21 mouse cellular contexts compared by ENCODE assay signal in genomic region chr10:121150668-121151067, GRCm38 (mm10).
DNase-seq lines count a peak whose midpoint lies in the region; ATAC-seq and TF ChIP-seq lines count a peak whose summit lies in the region.
"Had no signal": no experiment of that assay in that cellular context is flagged by ENCODE, and none has a peak within 500 bp of the region (broad histone marks: within the 10 kb centered on the region; RNA-seq: fewer than 3 reads in every experiment).

No protein-coding gene starts in this region.

- H3K9me3 ChIP-seq in hindbrain, postnatal 0 days (ENCODE audit: low read length): no peaks in the 10 kb centered on the region
- H3K9me3 ChIP-seq in hindbrain, embryonic 10.5 days: no peaks in the 10 kb centered on the region
- H3K9me3 ChIP-seq in embryonic facial prominence, embryonic 15.5 days (replicated peaks): no peaks in the 10 kb centered on the region
- no peaks in the 10 kb centered on the region for H3K9me3 ChIP-seq in limb, embryonic 14.5 days (ENCODE audit: control insufficient read depth, low read length)
- H3K9me3 ChIP-seq: embryonic facial prominence, embryonic 12.5 days; forebrain, embryonic 10.5 days; heart, embryonic 13.5 days; midbrain, embryonic 13.5 days; neural tube, embryonic 12.5 days had no signal

- DNase-seq in hindbrain, postnatal 0 days (ENCODE audit: low spot score): peak; percentile 19
- no peak for DNase-seq in hindbrain, embryonic 10.5 days (ENCODE audit: low spot score)
- peak; percentile 78 for DNase-seq in limb, embryonic 14.5 days (ENCODE audit: low spot score)
- DNase-seq in thymus, adult 2 months: no peak
- no peak for DNase-seq in right cerebral cortex, postnatal 4 days
- DNase-seq: adrenal gland, postnatal 36 days; cerebellum, adult 11-12 months; heart, postnatal 36 days; kidney, adult 9 months; kidney, postnatal 36 days; left cerebral cortex, postnatal 4 days; thymus, postnatal 36 days had no signal

- no peak for TF ChIP-seq POLR2A in limb, embryonic 14.5 days (IDR thresholded peaks at IDR 0.05; ENCODE audit: borderline replicate concordance, extremely low read depth, insufficient read depth, insufficient read length)
- no peak for TF ChIP-seq POLR2A in thymus, adult 2 months (IDR thresholded peaks at IDR 0.05; ENCODE audit: control insufficient read depth, extremely low read depth, insufficient read depth, low read length, poor library complexity)

- no peak overlapping the region for H3K4me2 ChIP-seq in hindbrain, postnatal 0 days (ENCODE audit: low read depth, low read length)
- H3K4me2 ChIP-seq in embryonic facial prominence, embryonic 15.5 days (replicated peaks): no peak overlapping the region
- H3K4me2 ChIP-seq in limb, embryonic 14.5 days (replicated peaks; ENCODE audit: low read depth, low read length, severe bottlenecking): no peak overlapping the region
- H3K4me2 ChIP-seq: embryonic facial prominence, embryonic 12.5 days; heart, embryonic 13.5 days; midbrain, embryonic 13.5 days; neural tube, embryonic 12.5 days had no signal

- H3K9ac ChIP-seq in hindbrain, postnatal 0 days (replicated peaks; ENCODE audit: low read length): no peak overlapping the region
- H3K9ac ChIP-seq in embryonic facial prominence, embryonic 15.5 days: no peak overlapping the region
- no peak overlapping the region for H3K9ac ChIP-seq in limb, embryonic 14.5 days (ENCODE audit: low read depth, low read length, severe bottlenecking)
- H3K9ac ChIP-seq: embryonic facial prominence, embryonic 12.5 days; heart, embryonic 13.5 days; liver, embryonic 14.5 days; midbrain, embryonic 13.5 days; neural tube, embryonic 12.5 days had no signal

- no peak for TF ChIP-seq CTCF in hindbrain, postnatal 0 days (IDR thresholded peaks at IDR 0.05; ENCODE audit: low read depth)
- TF ChIP-seq CTCF in thymus, adult 2 months (IDR thresholded peaks at IDR 0.05; ENCODE audit: borderline replicate concordance, control insufficient read depth, extremely low read depth, insufficient read depth, low read length, poor library complexity): no peak

- H3K27ac ChIP-seq in hindbrain, postnatal 0 days: no peak overlapping the region
- H3K27ac ChIP-seq in hindbrain, embryonic 10.5 days: no peak overlapping the region
- H3K27ac ChIP-seq in embryonic facial prominence, embryonic 15.5 days (replicated peaks): no peak overlapping the region
- peak overlapping the region; percentile 63; the same call in 1 of the 2 replicates for H3K27ac ChIP-seq in limb, embryonic 14.5 days (replicated peaks; ENCODE audit: low read depth, low read length)
- no peak overlapping the region for H3K27ac ChIP-seq in thymus, adult 2 months (ENCODE audit: control insufficient read depth, insufficient read depth, low read length)
- H3K27ac ChIP-seq: embryonic facial prominence, embryonic 12.5 days; forebrain, embryonic 10.5 days; heart, embryonic 13.5 days; liver, embryonic 14.5 days; macrophage; midbrain, embryonic 13.5 days; neural tube, embryonic 12.5 days had no signal

- 56% methylated on average over 9 of the region's 9 CpGs for WGBS in hindbrain, postnatal 0 days
- WGBS in hindbrain, embryonic 10.5 days: 95% methylated on average over 9 of the region's 9 CpGs
- WGBS in embryonic facial prominence, embryonic 15.5 days: 47% methylated on average over 9 of the region's 9 CpGs
- 29% methylated on average over 9 of the region's 9 CpGs for WGBS in limb, embryonic 14.5 days
- 22% methylated on average over 9 of the region's 9 CpGs for WGBS in thymus, adult 2 months

- no peaks in the 10 kb centered on the region for H3K27me3 ChIP-seq in hindbrain, postnatal 0 days (ENCODE audit: insufficient read depth, low read length)
- H3K27me3 ChIP-seq in hindbrain, embryonic 10.5 days (ENCODE audit: insufficient read depth, poor library complexity, severe bottlenecking): no peaks in the 10 kb centered on the region
- no peaks in the 10 kb centered on the region for H3K27me3 ChIP-seq in embryonic facial prominence, embryonic 15.5 days
- H3K27me3 ChIP-seq in limb, embryonic 14.5 days (ENCODE audit: control insufficient read depth, insufficient read depth, low read length): no peaks in the 10 kb centered on the region
- no peaks in the 10 kb centered on the region for H3K27me3 ChIP-seq in thymus, adult 2 months (ENCODE audit: control insufficient read depth, insufficient read depth, low read length)
- H3K27me3 ChIP-seq: embryonic facial prominence, embryonic 12.5 days; heart, embryonic 13.5 days; midbrain, embryonic 13.5 days; neural tube, embryonic 12.5 days had no signal

- no peak overlapping the region for H3K4me3 ChIP-seq in hindbrain, postnatal 0 days (ENCODE audit: low read length)
- H3K4me3 ChIP-seq in hindbrain, embryonic 10.5 days: no peak overlapping the region
- no peak overlapping the region for H3K4me3 ChIP-seq in embryonic facial prominence, embryonic 15.5 days (replicated peaks)
- no peak overlapping the region for H3K4me3 ChIP-seq in limb, embryonic 14.5 days (replicated peaks; ENCODE audit: low read length)
- H3K4me3 ChIP-seq in thymus, adult 2 months (ENCODE audit: control insufficient read depth, insufficient read depth, low read length): no peak overlapping the region
- H3K4me3 ChIP-seq: embryonic facial prominence, embryonic 12.5 days; forebrain, embryonic 10.5 days; heart, embryonic 13.5 days; midbrain, embryonic 13.5 days; neural tube, embryonic 12.5 days had no signal

- ATAC-seq in hindbrain, postnatal 0 days: no peak
- peak; percentile 70 for ATAC-seq in embryonic facial prominence, embryonic 15.5 days (ENCODE audit: insufficient number of reproducible peaks, low FRiP score, low TSS enrichment, low read depth)
- ATAC-seq in limb, embryonic 14.5 days (ENCODE audit: low FRiP score, low read depth): peak; percentile 74; the same call in 1 of the 2 replicates
- ATAC-seq in megakaryocyte progenitor cell, adult 5-6 weeks (replicated peaks; ENCODE audit: poor library complexity): peak; percentile 76
- ATAC-seq: midbrain, embryonic 13.5 days had no signal

- H3K4me1 ChIP-seq in hindbrain, postnatal 0 days (ENCODE audit: insufficient read depth, low read length): no peaks in the 10 kb centered on the region
- H3K4me1 ChIP-seq in hindbrain, embryonic 10.5 days (replicated peaks): no peaks in the 10 kb centered on the region
- no peaks in the 10 kb centered on the region for H3K4me1 ChIP-seq in embryonic facial prominence, embryonic 15.5 days
- peaks cover 11% of the 10 kb centered on the region for H3K4me1 ChIP-seq in limb, embryonic 14.5 days (ENCODE audit: control insufficient read depth, insufficient read depth, low read length)
- H3K4me1 ChIP-seq in thymus, adult 2 months (replicated peaks; ENCODE audit: control insufficient read depth, insufficient read depth, low read length): no peaks in the 10 kb centered on the region
- H3K4me1 ChIP-seq: embryonic facial prominence, embryonic 12.5 days; forebrain, embryonic 10.5 days; midbrain, embryonic 13.5 days; neural tube, embryonic 12.5 days had no signal

- no peaks in the 10 kb centered on the region for H3K36me3 ChIP-seq in hindbrain, postnatal 0 days (ENCODE audit: insufficient read depth, low read length)
- H3K36me3 ChIP-seq in hindbrain, embryonic 10.5 days: no peaks in the 10 kb centered on the region
- H3K36me3 ChIP-seq in embryonic facial prominence, embryonic 15.5 days: no peaks in the 10 kb centered on the region
- H3K36me3 ChIP-seq in limb, embryonic 14.5 days (ENCODE audit: control insufficient read depth, insufficient read depth, low read length): no peaks in the 10 kb centered on the region
- no peaks in the 10 kb centered on the region for H3K36me3 ChIP-seq in thymus, adult 2 months (ENCODE audit: control insufficient read depth, insufficient read depth, low read length)
- H3K36me3 ChIP-seq: embryonic facial prominence, embryonic 12.5 days; forebrain, embryonic 10.5 days; heart, embryonic 13.5 days; midbrain, embryonic 13.5 days; neural tube, embryonic 12.5 days had no signal

Comparison
In these comparisons a context has a peak if more than half of its experiments do, and no peak if none do; other contexts are left out.
1. DNase-seq: peak in hindbrain, postnatal 0 days (single experiment) and limb, embryonic 14.5 days (single experiment); none in hindbrain, embryonic 10.5 days (single experiment), thymus, adult 2 months (single experiment) and right cerebral cortex, postnatal 4 days (single experiment).